Mouse (Mus musculus) forebrain, embryonic 13.5 days (tissue): ENCODE measurements at regions not wholly inside any gene's neighbourhood (a gene's known extent, or its start where the extent isn't known, plus 50 kb on each side); places are given as distances from the start of the nearest gene placed in this dataset.

ENCODE experiments used
- ATAC-seq: fragments of 200-750 bp; cut with Nextera tagmentation; 2 replicates; pipeline ENCODE4 v1.8.0; 2017
- H3K27ac ChIP-seq: fragments of 300-500 bp; sonication (generic); 2 replicates; pipeline ENCODE4 v1.5.1; 2015; ENCODE audit warnings: inconsistent platforms, mild to moderate bottlenecking, moderate library complexity
- H3K27me3 ChIP-seq: fragments of 300-500 bp; sonication (generic); 2 replicates; pipeline ENCODE4 v1.6.1; 2015; ENCODE audit warnings: mild to moderate bottlenecking, inconsistent platforms
- H3K36me3 ChIP-seq: fragments of 300-500 bp; sonication (generic); 2 replicates; pipeline ENCODE4 v1.6.1; 2015; ENCODE audit warnings: mild to moderate bottlenecking, inconsistent platforms; ENCODE audit not compliant: poor library complexity, severe bottlenecking
- H3K4me1 ChIP-seq: fragments of 300-500 bp; sonication (generic); 2 replicates; pipeline ENCODE4 v1.6.1; 2015; ENCODE audit warnings: inconsistent platforms
- H3K4me2 ChIP-seq: fragments of 300-500 bp; sonication (generic); 2 replicates; pipeline ENCODE4 v1.6.1; 2015; ENCODE audit warnings: inconsistent platforms, mild to moderate bottlenecking, moderate library complexity
- H3K4me3 ChIP-seq: fragments of 300-500 bp; sonication (generic); 2 replicates; pipeline ENCODE4 v1.5.1; 2015; ENCODE audit warnings: mild to moderate bottlenecking, inconsistent platforms
- H3K9ac ChIP-seq: fragments of 300-500 bp; sonication (generic); 2 replicates; pipeline ENCODE4 v1.6.1; 2015; ENCODE audit warnings: mild to moderate bottlenecking, inconsistent platforms
- H3K9me3 ChIP-seq: fragments of 300-500 bp; sonication (generic); replicated peaks from 2 replicates; pipeline ENCODE4 v1.6.1; 2016; ENCODE audit warnings: inconsistent platforms
- WGBS: fragments of 180-500 bp; shearing (Covaris S2); methylation state at CpG from one replicate; pipeline ENCODE4 v1.1.7; 2015; 5-methylcytosine and 5-hydroxymethylcytosine counted together

DNA sequence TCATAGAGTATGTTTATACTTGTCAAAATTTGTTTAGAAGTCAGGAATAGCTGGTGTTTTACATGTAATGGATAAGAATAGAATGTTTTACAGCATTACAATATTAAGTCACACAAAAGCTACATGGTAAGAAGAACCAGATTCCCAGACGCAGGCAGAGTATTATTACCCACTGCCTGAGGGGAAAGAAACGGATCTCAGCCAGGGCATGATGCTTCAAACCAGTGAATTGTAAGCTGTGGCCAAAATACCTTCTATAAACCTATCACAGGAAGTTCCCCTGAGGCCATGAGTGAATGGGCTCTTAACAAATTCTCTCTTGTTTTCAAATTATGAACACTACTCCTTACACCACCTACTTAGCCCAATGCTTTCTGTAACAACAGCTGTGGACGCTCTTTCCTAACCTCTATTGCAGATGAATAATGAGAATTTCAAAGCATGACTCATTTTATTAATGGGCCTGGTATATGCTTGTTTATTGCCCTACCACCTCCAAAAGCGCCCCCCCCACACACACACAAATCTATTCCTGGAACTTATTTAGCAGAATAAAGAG is 932.0 kb downstream of the Jrkl start:
- H3K9ac ChIP-seq = no peak overlapping the region
- 79% methylated on average over 4 of the region's 4 CpGs for WGBS
- H3K4me3 ChIP-seq = no peak overlapping the region
- no peak overlapping the region for H3K27ac ChIP-seq
- H3K4me1 ChIP-seq = no peaks in the 10 kb centered on the region
- H3K27me3 ChIP-seq = no peaks in the 10 kb centered on the region
- H3K9me3 ChIP-seq = no peaks in the 10 kb centered on the region
- no peak for ATAC-seq
- H3K4me2 ChIP-seq = no peak overlapping the region
- no peaks in the 10 kb centered on the region for H3K36me3 ChIP-seq

DNA sequence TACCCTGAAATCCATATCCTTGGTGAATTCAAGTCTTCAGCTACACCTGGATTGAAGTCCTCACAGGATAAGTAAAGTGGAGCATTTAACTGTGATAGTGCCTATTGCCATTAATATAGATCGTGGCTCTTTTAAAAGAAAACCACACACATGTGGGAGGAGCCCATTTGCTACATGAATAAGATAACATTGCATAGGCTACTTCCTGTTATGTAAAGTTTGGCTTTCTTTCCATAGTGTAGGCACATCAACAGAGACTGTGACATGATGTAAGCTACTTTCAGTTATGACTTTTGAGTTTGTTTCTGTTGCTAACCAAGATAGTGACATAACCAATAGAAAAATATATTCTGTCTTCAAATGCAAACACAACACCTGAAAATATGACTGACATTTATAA is 932.6 kb downstream of the Jrkl start:
- no peaks in the 10 kb centered on the region for H3K4me1 ChIP-seq
- H3K27ac ChIP-seq = no peak overlapping the region
- H3K4me3 ChIP-seq = no peak overlapping the region
- WGBS = 80% methylated on average over 1 of the region's 1 CpGs
- no peaks in the 10 kb centered on the region for H3K36me3 ChIP-seq
- no peak overlapping the region for H3K4me2 ChIP-seq
- H3K27me3 ChIP-seq = no peaks in the 10 kb centered on the region
- H3K9ac ChIP-seq = no peak overlapping the region
- no peaks in the 10 kb centered on the region for H3K9me3 ChIP-seq
- no peak for ATAC-seq
